Mouse (Mus musculus) ES-E14 (cell line): ENCODE measurements around the gene Gps2. TPM values are rescaled to one million over a fixed set of nuclear protein-coding genes. Genes with fewer than 3 reads are reported as not detected.

Experiments used
- DNase-seq: peaks from one replicate; pipeline ENCODE4 v3.0.0-alpha.2; 2013; ENCODE audit warnings: low read depth, low spot score
- H3K27ac ChIP-seq: 2 replicates; pipeline ENCODE4 v1.5.1; 2012; ENCODE audit warnings: low read depth, mild to moderate bottlenecking, low read length, moderate library complexity, mixed read lengths; ENCODE audit not compliant: poor library complexity, insufficient read depth, severe bottlenecking
- H3K36me3 ChIP-seq: 2 replicates; pipeline ENCODE4 v1.6.1; 2012; ENCODE audit warnings: mild to moderate bottlenecking, low read length, moderate library complexity, mixed read lengths; ENCODE audit not compliant: control insufficient read depth, poor library complexity, insufficient read depth, severe bottlenecking
- H3K4me1 ChIP-seq, 2 experiments: fragments of 150-350 bp in 1 of 2; sonication (generic) in 1 of 2; 2 replicates each; pipeline ENCODE4 v1.6.1; 2012; ENCODE audit warnings: low read length in 2 of 2, mild to moderate bottlenecking in 1 of 2, mixed read lengths in 1 of 2; ENCODE audit not compliant: control insufficient read depth in 2 of 2, insufficient read depth in 2 of 2, poor library complexity in 1 of 2
- H3K4me3 ChIP-seq, 2 experiments: fragments of 150-350 bp in 1 of 2; sonication (generic) in 1 of 2; 2 replicates each; pipeline ENCODE4 v1.5.1; 2012; ENCODE audit warnings: low read length in 2 of 2, low read depth in 1 of 2, mild to moderate bottlenecking in 1 of 2, mixed read lengths in 1 of 2; ENCODE audit not compliant: insufficient read depth in 1 of 2, poor library complexity in 1 of 2, severe bottlenecking in 1 of 2
- H3K9ac ChIP-seq: 2 replicates; pipeline ENCODE4 v1.6.1; 2012; ENCODE audit warnings: low read depth, mild to moderate bottlenecking, low read length, mixed read lengths; ENCODE audit not compliant: poor library complexity, insufficient read depth, severe bottlenecking
- H3K9me3 ChIP-seq: fragments of 150-350 bp; sonication (generic); 2 replicates; pipeline ENCODE4 v1.6.1; 2012; ENCODE audit warnings: low read depth, mild to moderate bottlenecking, low read length; ENCODE audit not compliant: control insufficient read depth, insufficient read depth
- CHD2 ChIP-seq: IDR thresholded peaks from 2 replicates; pipeline ENCODE4 v1.6.1; 2014; ENCODE audit warnings: mild to moderate bottlenecking, low read depth, low read length, inconsistent platforms
- HCFC1 ChIP-seq: IDR thresholded peaks from 2 replicates; pipeline ENCODE4 v1.6.1; 2012; ENCODE audit warnings: low read length, inconsistent platforms, borderline replicate concordance; ENCODE audit not compliant: insufficient read depth
- MAFK ChIP-seq: IDR thresholded peaks from 2 replicates; pipeline ENCODE4 v1.6.1; 2014; ENCODE audit warnings: mild to moderate bottlenecking, low read depth, low read length, inconsistent platforms; ENCODE audit not compliant: insufficient read depth
- ZC3H11A ChIP-seq: IDR thresholded peaks from 2 replicates; pipeline ENCODE4 v1.6.1; 2012; ENCODE audit warnings: low read depth, mild to moderate bottlenecking, inconsistent platforms, low read length, borderline replicate concordance
- ZNF384 ChIP-seq: IDR thresholded peaks from 2 replicates; pipeline ENCODE4 v1.6.1; 2012; ENCODE audit warnings: low read depth, low read length, inconsistent platforms
- in situ Hi-C, 2 experiments: fragments of 600-800 bp; cut with MboI; formaldehyde crosslinking; loops; one replicate each; pipeline ENCODE4 v1.15.1; 2025; ENCODE audit warnings: low sequenced_read_pairs in 2 of 2, inconsistent platforms in 1 of 2; ENCODE audit not compliant: unreplicated experiment in 2 of 2
- total RNA-seq: library from RNA; depleted of rRNA; stranded (reverse); fragments of 300-350 nt; gene quantifications from 2 replicates; pipeline ENCODE4 v1.2.3, GENCODE M21; 2012

The Gps2 gene
- total RNA-seq, 1 experiment: 15.5 TPM

GRCm38 (mm10) chr11:69870289-69871069 is 43.2 kb upstream of the Gps2 start:
- Histone ChIP-seq H3K9me3 (no peaks in the 10 kb centered on the region), H3K9ac (no peak overlapping the region), H3K4me3 (no peak overlapping the region), H3K36me3 (no peaks in the 10 kb centered on the region), H3K27ac (no peak overlapping the region), H3K4me1 (peaks cover 2 to 5% of the 10 kb centered on the region in 2 experiments; a peak in 1 of 4 replicates)
- DNase-seq: no peak
- in situ Hi-C loops: loop anchor here in 1 of 2 experiments (10.0 kb wide), 1 partner anchor 66 kb away; the partner anchor contains the start of genes Fgf11 and Tmem102
- TF ChIP-seq ZNF384 (no peak), CHD2 (no peak), ZC3H11A (no peak), HCFC1 (no peak), MAFK (no peak)

- Histone ChIP-seq H3K4me3 (no peak overlapping the region), H3K9me3 (no peaks in the 10 kb centered on the region), H3K36me3 (no peaks in the 10 kb centered on the region), H3K4me1 (peaks cover 2 to 8% of the 10 kb centered on the region in 2 experiments; a peak in 1 of 4 replicates), H3K27ac (no peak overlapping the region), H3K9ac (no peak overlapping the region)
- TF ChIP-seq ZNF384 (no peak), MAFK (no peak), ZC3H11A (no peak), CHD2 (no peak), HCFC1 (no peak)
- DNase-seq: no peak
- in situ Hi-C loops: loop anchor here in 1 of 2 experiments (10.0 kb wide), 1 partner anchor 67 kb away; the partner anchor contains the start of genes Fgf11 and Tmem102
Observed at GRCm38 (mm10) chr11:69871822-69872221, 41.9 kb upstream of the Gps2 start.

GRCm38 (mm10) chr11:69872451-69872850 is 41.2 kb upstream of the Gps2 start:
- in situ Hi-C loops: loop anchor here in 1 of 2 experiments (10.0 kb wide), 1 partner anchor 68 kb away; the partner anchor contains the start of genes Fgf11 and Tmem102
- H3K4me3 ChIP-seq: no peak overlapping the region
- H3K36me3 ChIP-seq: no peaks in the 10 kb centered on the region
- H3K9ac ChIP-seq: no peak overlapping the region
- no peak for DNase-seq
- no peak for TF ChIP-seq CHD2
- no peak for TF ChIP-seq ZC3H11A
- TF ChIP-seq HCFC1: no peak
- TF ChIP-seq MAFK: no peak
- no peak for TF ChIP-seq ZNF384
- peaks cover 1 to 8% of the 10 kb centered on the region in 2 experiments; a peak in 3 of 4 replicates for H3K4me1 ChIP-seq
- H3K27ac ChIP-seq: no peak overlapping the region
- no peaks in the 10 kb centered on the region for H3K9me3 ChIP-seq

GRCm38 (mm10) chr11:69876186-69876585 is 37.5 kb upstream of the Gps2 start:
- H3K27ac ChIP-seq: no peak overlapping the region
- in situ Hi-C loops: loop anchor here in 1 of 2 experiments (10.0 kb wide), 1 partner anchor 71 kb away; the partner anchor contains the start of genes Fgf11 and Tmem102

More at GRCm38 (mm10) chr11:69876186-69876585, 37.5 kb upstream of the Gps2 start:
- no peak overlapping the region for H3K9ac ChIP-seq
- peaks cover 4 to 23% of the 10 kb centered on the region in 2 experiments; a peak in 3 of 4 replicates for H3K4me1 ChIP-seq
- H3K9me3 ChIP-seq: no peaks in the 10 kb centered on the region
- H3K4me3 ChIP-seq: no peak overlapping the region
- TF ChIP-seq HCFC1 (no peak), ZNF384 (no peak), MAFK (no peak), CHD2 (no peak), ZC3H11A (no peak)
- H3K36me3 ChIP-seq: no peaks in the 10 kb centered on the region
- DNase-seq: no peak
